Mouse (Mus musculus): ENCODE measurements around the gene Rhbdd2.

Gene Rhbdd2

GRCm38 (mm10) chr5:135680967-135681545 is 48.6 kb downstream of the Rhbdd2 start:
- DNase-seq (ENCODE audit: low read depth, low spot score), result no peak

- no peak for DNase-seq (ENCODE audit: low read depth, low spot score)
Observed at GRCm38 (mm10) chr5:135682009-135682408, 49.6 kb downstream of the Rhbdd2 start.

GRCm38 (mm10) chr5:135682942-135683570 is 50.6 kb downstream of the Rhbdd2 start:
- DNase-seq (ENCODE audit: low read depth, low spot score), result no peak

GRCm38 (mm10) chr5:135690401-135690800 is 58.0 kb downstream of the Rhbdd2 start:
- no peak for DNase-seq (ENCODE audit: low read depth, low spot score)

GRCm38 (mm10) chr5:135691266-135691665 is 58.8 kb downstream of the Rhbdd2 start:
- no peak for DNase-seq (ENCODE audit: low read depth, low spot score)

- DNase-seq (ENCODE audit: low read depth, low spot score), result no peak
Observed at GRCm38 (mm10) chr5:135693281-135693853, 60.9 kb downstream of the Rhbdd2 start.

GRCm38 (mm10) chr5:135695277-135695721 is 62.9 kb downstream of the Rhbdd2 start:
- no peak for DNase-seq (ENCODE audit: low read depth, low spot score)
